Mouse (Mus musculus) ES-Bruce4 (cell line): Measurements from ENCODE around the gene Adcy4.

ENCODE experiments used
- CTCF ChIP-seq: IDR thresholded peaks from one replicate; pipeline ENCODE4 v1.8.1; 2011; ENCODE audit warnings: low read depth, low read length
- EP300 ChIP-seq: IDR thresholded peaks from 2 replicates; pipeline ENCODE4 v1.6.1; 2011; ENCODE audit warnings: low read depth, low read length; ENCODE audit not compliant: insufficient read depth
- POLR2A ChIP-seq: IDR thresholded peaks from one replicate; pipeline ENCODE4 v1.8.1; 2011; ENCODE audit warnings: low read length; ENCODE audit not compliant: insufficient read depth

GRCm38 (mm10) chr14:55745180-55745860 is 38.6 kb downstream of the Adcy4 start, which contains the start of the genes Dhrs1 and Nop9:
- TF ChIP-seq POLR2A: peak; percentile 39
- TF ChIP-seq EP300: no peak
- TF ChIP-seq CTCF: no peak
